Mouse (Mus musculus) cortical plate, adult 2 months (tissue): ENCODE results near the gene Naa40.

ENCODE experiments used
- CTCF ChIP-seq: fragments of 200-500 bp; IDR thresholded peaks from 2 replicates; pipeline ENCODE4 v1.5.1; 2011; ENCODE audit warnings: mild to moderate bottlenecking, control low read depth, low read length; ENCODE audit not compliant: insufficient read depth; ENCODE audit errors: extremely low read depth
- POLR2A ChIP-seq: fragments of 200-500 bp; IDR thresholded peaks from 2 replicates; pipeline ENCODE4 v1.6.1; 2011; ENCODE audit warnings: mild to moderate bottlenecking, low read length, control low read depth; ENCODE audit not compliant: insufficient read depth; ENCODE audit errors: extremely low read depth

DNA sequence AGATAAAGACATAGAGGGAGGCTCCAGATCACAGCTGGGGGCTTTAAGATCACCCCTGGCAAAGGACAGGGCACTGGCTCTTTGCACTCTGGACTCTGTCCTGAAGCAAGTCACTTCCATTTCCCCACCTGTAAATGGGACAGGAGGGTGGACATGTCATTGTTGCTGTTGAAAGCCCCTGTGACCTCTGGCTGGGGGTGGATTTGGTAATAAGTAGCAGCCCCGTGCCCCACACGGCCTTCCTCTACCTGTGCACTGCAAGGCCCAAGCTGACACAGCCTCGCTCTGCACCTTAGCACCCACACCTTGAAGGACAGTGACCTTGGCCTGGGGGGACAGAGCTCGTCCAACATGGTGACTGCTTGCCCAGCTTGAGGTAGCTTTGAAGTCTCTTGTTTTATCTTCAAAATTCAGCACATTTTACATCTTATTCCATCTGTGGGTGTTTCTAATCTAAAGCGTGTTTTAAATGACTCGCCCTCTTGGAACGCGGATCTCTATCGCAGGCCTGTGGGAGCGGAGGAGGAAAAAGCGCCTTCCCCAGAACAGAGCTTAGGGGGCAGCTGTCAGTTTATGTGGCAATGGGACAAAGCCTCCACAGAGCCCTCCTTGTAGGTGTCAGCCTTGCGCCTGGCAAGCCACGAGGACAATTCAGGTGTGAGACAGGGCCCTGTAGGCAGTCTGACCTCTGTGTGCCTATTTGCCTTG is 63.0 kb downstream of the Naa40 start:
- TF ChIP-seq CTCF: no peak
- TF ChIP-seq POLR2A: no peak
